Mouse (Mus musculus) splenic B cell, adult 2 months (primary cell): ENCODE data around the gene Dlec1.

Source experiments
- DNase-seq: peaks from one replicate; pipeline ENCODE4 v3.0.0-alpha.2; 2011; ENCODE audit warnings: low read depth, low spot score
- H3K27me3 ChIP-seq: 2 replicates; pipeline ENCODE4 v1.6.1; 2012; ENCODE audit warnings: mild to moderate bottlenecking, low read length, moderate library complexity, mixed read lengths; ENCODE audit not compliant: control insufficient read depth, poor library complexity, insufficient read depth, severe bottlenecking
- H3K36me3 ChIP-seq: 2 replicates; pipeline ENCODE4 v1.6.1; 2012; ENCODE audit warnings: mild to moderate bottlenecking, low read length, moderate library complexity, mixed read lengths; ENCODE audit not compliant: control insufficient read depth, poor library complexity, insufficient read depth, severe bottlenecking

Dlec1 gene

DNA sequence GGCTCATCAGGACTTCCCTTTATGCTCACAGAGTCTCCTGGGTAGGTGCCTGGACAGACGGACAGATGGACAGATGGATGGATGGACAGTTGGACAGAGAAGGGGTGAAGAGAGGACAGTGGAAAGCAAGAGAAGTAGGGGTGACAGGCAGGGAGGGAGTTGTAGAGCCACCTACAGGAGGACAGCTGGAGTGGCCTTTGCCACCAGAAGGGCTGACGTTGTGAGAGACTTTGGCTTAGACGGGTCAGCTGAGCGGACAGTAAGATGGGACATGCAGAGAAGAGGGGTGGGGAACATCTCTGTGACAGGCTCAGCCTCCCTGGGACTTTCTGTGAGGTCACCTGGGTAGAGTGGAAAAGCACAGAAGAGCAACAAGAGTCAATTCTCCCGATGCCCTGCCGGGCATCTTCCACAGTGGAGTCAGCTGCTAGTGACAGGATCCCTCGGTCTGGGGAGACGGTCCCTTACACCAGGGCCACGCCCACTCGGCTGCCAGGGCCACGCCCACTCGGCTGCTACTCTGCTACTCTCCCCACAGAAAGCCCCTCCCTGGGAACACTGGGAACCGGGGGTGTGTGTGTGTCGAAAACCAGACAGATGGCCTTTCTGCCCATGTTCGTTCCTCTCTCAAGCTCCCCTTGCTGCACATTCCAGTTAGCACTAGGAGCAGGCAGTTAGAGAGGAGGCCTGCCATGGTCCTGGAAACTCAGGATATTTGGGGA is 1.9 kb upstream of the Dlec1 start:
- DNase-seq: peak; percentile 6
- no peaks in the 10 kb centered on the region for H3K36me3 ChIP-seq
- H3K27me3 ChIP-seq: no peaks in the 10 kb centered on the region

DNA sequence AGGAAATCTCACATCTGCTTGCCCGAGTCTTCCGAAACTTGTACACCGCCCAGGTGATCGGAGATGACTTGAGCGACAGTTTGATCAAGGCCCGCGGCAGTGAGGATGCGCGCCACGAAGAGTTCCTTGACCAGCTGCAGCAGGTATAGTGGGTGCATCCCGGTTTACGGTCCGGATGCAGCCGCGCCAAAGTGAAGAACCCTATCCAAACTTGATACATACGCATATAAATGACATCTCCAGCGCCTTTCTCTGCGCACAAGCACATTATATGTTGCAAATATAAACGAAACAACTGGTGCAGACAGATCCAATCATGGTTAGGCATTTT is 470 bp downstream of the Dlec1 start:
- DNase-seq: no peak
- H3K36me3 ChIP-seq: no peaks in the 10 kb centered on the region
- H3K27me3 ChIP-seq: no peaks in the 10 kb centered on the region

DNA sequence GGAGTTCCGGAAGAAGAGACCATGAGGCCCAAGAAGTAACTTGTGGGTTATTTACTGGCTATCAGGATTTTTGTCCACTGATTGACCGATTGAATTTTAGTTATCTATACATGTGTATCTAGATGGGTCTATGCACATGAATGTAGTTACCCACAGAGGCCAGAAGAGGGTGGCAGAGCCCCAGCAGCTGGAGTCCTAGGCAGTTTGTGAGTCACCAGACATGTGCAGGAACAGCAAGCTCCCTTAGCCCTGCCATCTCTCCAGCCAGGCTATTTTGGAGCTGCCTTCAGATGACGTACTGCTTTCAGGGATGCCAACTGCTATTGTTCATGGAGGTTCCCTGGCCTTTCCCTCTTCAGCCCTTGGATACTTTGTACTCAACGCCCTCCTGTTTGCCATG is 5.3 kb downstream of the Dlec1 start:
- no peaks in the 10 kb centered on the region for H3K27me3 ChIP-seq
- DNase-seq: peak; percentile 8
- H3K36me3 ChIP-seq: no peaks in the 10 kb centered on the region

DNA sequence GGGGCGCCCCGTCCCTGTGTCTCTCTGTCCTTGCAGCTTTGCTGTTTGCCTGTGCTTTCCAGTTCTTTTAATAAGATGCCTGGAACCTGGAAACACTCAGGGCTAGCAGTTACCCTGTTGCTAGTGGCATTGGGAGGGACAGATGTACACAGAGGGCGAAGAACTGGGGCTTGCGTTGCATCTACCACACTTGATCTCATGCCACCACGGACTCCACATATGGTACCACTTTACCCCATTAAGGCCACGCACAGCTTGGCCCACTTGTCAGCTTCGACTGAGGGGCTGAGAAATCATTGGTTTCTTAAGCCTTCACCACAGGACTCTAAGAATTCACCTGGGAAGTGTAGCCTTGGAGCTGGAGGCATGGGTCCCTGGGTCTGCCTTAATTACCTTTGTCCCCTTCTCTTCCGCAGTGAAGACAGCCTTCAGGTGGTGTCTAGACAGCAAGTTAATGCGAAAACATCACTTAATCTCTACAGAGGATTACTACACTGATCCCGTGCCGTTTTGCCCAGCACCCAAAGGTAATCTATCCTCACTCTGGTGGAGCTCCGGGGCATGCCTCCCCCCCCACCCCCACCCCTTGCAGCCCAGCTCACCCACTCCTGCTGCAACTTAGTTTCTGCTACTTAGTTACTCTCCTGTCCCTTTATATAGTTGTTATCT is 7.5 kb downstream of the Dlec1 start:
- no peaks in the 10 kb centered on the region for H3K27me3 ChIP-seq
- no peak for DNase-seq
- H3K36me3 ChIP-seq: no peaks in the 10 kb centered on the region

DNA sequence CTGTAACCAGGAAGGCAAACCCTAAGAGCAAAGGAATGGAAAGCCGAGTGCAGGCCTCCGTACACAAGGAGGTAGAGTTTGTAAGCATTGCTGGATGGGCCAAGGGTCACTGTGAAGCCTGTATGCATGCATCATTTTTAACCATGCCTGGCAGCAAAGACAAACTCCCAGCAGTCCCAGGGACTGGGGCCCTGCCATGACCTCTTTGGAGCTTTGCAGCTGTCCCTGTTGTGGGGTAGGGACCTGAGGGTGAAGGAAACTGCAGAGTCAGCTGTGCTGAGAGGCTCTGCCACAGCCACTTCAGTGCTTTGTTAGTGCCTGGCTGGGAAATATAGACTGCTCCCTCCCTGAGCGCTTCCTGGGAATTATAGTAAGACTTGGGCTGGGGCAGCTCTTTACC is 8.4 kb downstream of the Dlec1 start:
- Histone ChIP-seq H3K36me3 (no peaks in the 10 kb centered on the region), H3K27me3 (no peaks in the 10 kb centered on the region)
- DNase-seq: no peak

DNA sequence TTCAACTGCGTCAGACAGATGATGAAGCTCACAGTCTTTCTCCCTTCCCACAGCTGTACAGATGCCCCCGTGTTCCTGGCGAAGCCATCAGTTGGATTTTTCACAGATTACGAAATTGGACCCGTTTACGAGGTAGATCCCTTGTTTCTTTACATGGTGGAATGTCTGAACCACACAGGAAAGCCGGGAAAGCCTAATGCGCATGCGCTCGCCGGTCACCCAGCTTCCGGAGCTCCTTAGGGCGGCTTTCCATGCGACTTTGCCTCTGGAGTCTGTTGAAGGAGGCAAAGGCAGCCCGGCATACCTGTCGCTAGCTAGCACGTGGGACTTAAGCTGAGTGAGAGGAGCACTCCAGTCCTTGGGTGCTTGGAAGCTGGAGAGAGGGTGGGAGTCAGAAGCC is 12.6 kb downstream of the Dlec1 start:
- Histone ChIP-seq H3K36me3 (no peaks in the 10 kb centered on the region), H3K27me3 (no peaks in the 10 kb centered on the region)
- no peak for DNase-seq

DNA sequence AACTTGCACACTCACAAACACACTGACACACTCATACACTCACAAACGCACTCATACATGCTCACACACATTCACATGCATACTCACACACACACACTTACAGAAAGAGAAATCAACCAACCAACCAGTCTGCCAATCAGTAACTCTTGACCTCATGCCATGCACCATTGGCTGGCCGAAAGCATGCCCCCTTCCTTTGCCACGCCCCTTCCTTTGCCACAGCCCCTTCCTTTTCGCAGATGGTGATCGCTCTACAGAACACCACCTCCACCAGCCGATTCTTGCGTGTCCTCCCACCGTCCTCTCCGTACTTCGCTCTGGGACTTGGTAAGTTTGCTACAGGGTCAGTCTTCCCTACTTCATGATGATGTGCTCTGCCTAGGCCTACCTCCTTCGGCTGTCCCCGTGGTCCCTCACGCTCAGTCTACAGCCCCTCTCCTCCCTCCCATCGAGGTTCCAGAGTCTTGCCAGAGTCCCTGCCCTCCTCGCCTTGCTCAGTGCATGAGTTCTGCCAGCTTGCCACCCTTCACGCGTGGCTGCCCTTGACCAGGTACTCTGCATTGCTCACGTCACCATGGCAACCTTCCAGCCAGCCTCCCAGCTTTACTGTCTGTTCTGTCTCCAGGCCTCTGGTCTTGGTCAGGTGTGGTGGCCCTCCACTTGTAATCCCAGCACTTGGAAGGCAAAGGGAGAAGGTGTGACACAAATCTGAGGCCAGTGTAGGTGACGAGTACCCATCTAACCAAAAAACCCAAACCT is 17.3 kb downstream of the Dlec1 start:
- no peaks in the 10 kb centered on the region for H3K36me3 ChIP-seq

DNA sequence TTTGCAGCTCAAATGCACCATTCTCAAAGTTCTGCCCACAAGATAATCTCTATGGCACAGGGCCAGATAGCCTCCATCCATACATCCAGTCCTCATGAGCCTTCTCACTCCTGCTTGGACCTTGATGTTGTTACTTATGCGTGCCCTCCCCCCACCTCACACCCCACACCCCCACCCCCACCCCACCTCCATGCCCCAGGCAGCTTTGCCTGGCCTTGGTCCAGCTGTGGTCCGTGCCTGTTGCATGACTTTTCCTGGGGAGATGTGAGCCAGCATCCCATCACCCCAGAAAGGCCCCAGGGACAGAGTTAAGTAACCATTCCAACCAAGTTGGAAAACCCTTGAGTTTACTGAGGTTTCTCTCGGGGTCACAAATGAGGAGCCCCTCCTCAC is 17.9 kb downstream of the Dlec1 start:
- no peak for DNase-seq

More for the DNA sequence above, 17.3 kb downstream of the Dlec1 start:
- H3K27me3 ChIP-seq: no peaks in the 10 kb centered on the region
- DNase-seq: no peak

DNA sequence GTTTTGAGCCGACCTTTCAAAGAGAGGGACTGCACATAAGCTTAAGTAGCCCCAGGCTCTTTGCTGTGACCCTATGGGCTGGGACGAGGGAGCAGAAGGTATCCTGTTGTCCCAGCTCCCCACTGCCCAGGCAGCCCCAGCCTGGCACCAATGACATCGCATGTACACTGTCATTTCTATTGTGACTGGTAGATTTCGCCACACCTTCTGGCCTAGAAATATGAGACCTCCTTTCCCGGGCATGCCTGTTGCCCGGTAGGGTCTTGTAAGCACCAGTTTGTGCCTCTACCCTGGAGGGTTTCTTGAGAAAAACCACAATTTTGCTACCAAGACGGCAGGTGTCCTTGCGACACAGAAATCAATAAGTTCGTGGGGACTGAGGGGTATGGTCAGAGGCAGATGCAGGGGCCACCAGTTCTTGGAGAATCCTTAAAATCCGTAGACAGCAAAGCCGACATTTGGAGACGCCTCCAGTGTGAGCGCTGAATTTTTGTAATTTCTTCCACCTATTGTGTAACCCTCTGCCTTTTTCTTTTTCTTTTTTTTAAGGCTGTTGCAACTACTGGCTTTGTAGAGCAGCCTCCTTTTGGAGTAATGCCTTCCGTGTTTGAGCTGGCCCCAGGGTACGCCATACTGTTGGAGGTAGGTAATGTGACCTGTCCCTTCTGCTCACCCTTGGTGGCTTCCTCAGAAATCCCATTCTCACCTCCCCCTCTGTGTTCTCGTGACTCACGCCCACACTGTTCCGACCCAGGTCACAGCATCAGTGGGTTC is 20.5 kb downstream of the Dlec1 start:
- Histone ChIP-seq H3K36me3 (no peaks in the 10 kb centered on the region), H3K27me3 (no peaks in the 10 kb centered on the region)
- DNase-seq: no peak

More for the DNA sequence above, 17.9 kb downstream of the Dlec1 start:
- Histone ChIP-seq H3K27me3 (no peaks in the 10 kb centered on the region), H3K36me3 (no peaks in the 10 kb centered on the region)

DNA sequence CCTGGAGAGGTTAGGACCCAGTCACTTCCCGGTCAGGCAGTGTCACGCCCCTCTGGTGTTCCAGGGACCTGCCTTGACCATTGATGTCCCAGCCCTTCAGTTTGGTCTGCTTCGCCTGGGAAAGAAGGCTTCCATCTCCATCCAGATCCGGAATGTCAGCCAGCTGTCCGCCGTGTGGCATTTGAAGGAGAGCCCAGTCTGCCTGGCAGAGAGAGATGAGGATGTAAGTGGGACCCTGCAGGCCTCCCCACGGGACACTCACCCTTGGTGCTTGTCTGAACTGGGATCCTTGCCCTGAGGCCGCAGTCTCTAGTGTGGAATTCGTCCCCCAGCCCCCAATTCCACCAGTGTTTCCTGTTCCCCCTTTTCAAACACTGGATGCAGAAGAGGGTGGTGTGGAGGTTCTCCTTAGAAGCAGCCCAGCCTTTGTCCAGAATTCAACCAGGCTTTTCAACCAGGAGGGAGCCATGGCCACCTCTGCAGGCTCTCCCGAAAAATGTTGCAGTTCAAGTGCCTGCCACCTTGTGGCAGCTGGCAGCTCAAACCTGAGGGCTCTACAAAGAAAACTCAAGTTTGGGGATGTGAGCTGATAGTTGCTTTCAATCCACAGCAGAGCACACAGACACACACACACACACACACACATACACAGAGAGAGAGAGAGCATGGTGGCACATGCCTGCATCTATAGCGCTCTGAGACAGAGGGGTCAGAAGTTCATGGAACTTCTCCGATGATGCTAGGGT is 26.3 kb downstream of the Dlec1 start:
- no peak for DNase-seq
- H3K36me3 ChIP-seq: no peaks in the 10 kb centered on the region
- H3K27me3 ChIP-seq: no peaks in the 10 kb centered on the region

DNA sequence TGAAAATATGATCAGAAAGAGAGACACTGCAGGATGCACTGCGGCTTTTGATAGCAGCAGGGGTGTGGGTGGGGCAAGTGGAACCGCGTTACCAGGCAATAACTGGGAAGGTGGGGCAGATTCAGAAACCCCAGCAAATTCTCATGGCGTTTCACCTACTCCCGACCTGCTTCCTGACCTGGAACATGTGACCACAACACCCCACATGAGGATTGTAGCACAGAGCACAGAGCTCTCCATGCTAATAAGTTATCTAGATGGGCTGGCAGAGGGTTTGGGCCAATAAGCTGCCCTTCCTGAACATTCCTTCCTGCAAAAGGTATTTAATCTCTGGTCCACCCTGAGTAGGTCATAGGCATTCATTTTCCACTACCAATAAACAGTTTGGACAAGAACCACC is 28.4 kb downstream of the Dlec1 start:
- no peak for DNase-seq
- Histone ChIP-seq H3K36me3 (no peaks in the 10 kb centered on the region), H3K27me3 (no peaks in the 10 kb centered on the region)

DNA sequence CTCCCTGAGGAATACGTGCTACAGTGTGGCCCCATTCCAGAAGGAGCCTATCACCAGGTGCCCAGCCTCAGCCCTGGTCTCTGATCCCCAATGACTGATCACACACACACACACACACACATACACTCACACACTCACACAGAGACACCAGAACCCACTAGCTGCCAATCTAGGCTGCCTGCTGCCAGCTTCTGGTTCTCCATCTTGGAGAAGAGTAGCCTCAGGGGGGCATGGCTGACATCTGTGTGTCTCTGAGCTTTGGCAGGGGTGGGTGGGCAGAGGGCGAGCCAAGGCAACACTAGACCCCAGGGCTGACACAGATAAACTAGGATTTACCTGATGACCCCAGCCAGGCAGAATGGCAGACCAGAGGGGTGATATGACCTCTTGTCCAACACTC is 36.6 kb downstream of the Dlec1 start:
- no peaks in the 10 kb centered on the region for H3K27me3 ChIP-seq
- no peak for DNase-seq
- no peaks in the 10 kb centered on the region for H3K36me3 ChIP-seq

DNA sequence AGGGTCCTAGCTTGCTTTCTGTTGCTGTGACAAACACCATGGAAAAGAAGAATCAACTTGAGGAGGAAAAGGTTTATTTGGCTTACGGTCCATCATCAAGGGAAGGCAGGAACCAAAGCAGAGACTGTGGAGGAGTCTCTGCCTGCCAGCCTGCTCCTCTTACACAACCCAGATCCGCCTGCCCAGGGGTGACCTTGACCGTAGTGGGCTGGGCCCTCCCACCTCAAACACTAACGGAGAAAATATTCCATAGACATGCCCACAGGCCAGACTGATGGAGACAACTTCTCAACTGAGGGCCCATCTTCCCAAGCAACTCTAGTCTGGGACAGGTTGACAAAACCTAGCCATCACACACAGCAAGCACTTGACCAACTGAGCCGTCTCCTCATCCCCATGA is 39.8 kb downstream of the Dlec1 start:
- H3K27me3 ChIP-seq: no peaks in the 10 kb centered on the region
- H3K36me3 ChIP-seq: no peaks in the 10 kb centered on the region
- DNase-seq: no peak

DNA sequence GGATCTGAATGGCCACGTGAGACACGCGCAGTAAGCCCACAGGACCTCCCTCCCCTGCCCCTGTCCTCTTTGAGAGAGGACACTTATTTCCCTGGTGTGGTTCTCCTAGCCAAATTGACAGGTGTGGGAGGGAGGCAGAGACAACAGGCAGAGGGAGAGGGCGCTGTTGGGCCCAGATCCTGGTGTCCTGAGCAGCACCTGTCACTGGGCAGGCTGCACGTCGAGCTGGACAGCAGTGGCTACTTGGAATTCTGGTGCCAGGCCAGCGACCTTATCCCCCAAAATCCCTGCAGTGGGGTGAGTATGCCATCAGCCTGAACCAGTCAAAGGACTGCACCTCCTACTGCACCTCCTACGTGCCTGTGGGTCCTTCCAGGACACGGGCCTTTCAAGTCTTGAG is 41.1 kb downstream of the Dlec1 start:
- Histone ChIP-seq H3K27me3 (no peaks in the 10 kb centered on the region), H3K36me3 (no peaks in the 10 kb centered on the region)
- no peak for DNase-seq
